Comparison of ENCODE assay signal across 17 mouse cellular contexts in genomic region chr1:178522389-178522788, GRCm38 (mm10). TPM values are rescaled to one million over a fixed set of nuclear protein-coding genes. Genes with fewer than 3 reads are reported as not detected.
A peak's percentile ranks its signal among the peaks of the same experiment; 100 is the strongest.
DNase-seq lines count a peak whose midpoint lies in the region; ATAC-seq and TF ChIP-seq lines count a peak whose summit lies in the region.
"Had no signal": no experiment of that assay in that cellular context is flagged by ENCODE, and none has a peak within 500 bp of the region (broad histone marks: within the 10 kb centered on the region; RNA-seq: fewer than 3 reads in every experiment).

No protein-coding gene starts in this region.

- DNase-seq in cerebellum, postnatal 14 days: peak; percentile 43 to 47
- DNase-seq in cerebellum, adult 8-10 months: no peak
- DNase-seq in heart, postnatal 0 days (ENCODE audit: low spot score): no peak
- no peak for DNase-seq in heart, embryonic 10.5 days (ENCODE audit: low spot score)
- DNase-seq in midbrain, embryonic 10.5 days (ENCODE audit: low spot score): no peak
- DNase-seq in lung, postnatal 14 days: no peak
- DNase-seq: adrenal gland, adult 8-10 months; cerebellum, adult 11 months; kidney, adult 2 months; kidney, postnatal 14 days; thymus, postnatal 4 days had no signal

- H3K27ac ChIP-seq in heart, postnatal 0 days (ENCODE audit: low read depth): no peak overlapping the region
- no peak overlapping the region for H3K27ac ChIP-seq in heart, embryonic 10.5 days
- H3K27ac ChIP-seq in midbrain, embryonic 13.5 days: no peak overlapping the region
- H3K27ac ChIP-seq in midbrain, embryonic 10.5 days (replicated peaks): no peak overlapping the region
- H3K27ac ChIP-seq: embryonic facial prominence, embryonic 12.5 days; heart, adult 2 months; liver, embryonic 15.5 days had no signal

- no peak overlapping the region for H3K4me3 ChIP-seq in heart, postnatal 0 days (ENCODE audit: low read depth, low read length)
- no peak overlapping the region for H3K4me3 ChIP-seq in heart, embryonic 10.5 days
- no peak overlapping the region for H3K4me3 ChIP-seq in midbrain, embryonic 13.5 days (replicated peaks)
- H3K4me3 ChIP-seq in midbrain, embryonic 10.5 days: no peak overlapping the region
- no peak overlapping the region for H3K4me3 ChIP-seq in myocyte
- H3K4me3 ChIP-seq: embryonic facial prominence, embryonic 12.5 days; heart, adult 2 months; liver, embryonic 15.5 days had no signal

- H3K36me3 ChIP-seq in heart, postnatal 0 days (replicated peaks; ENCODE audit: control insufficient read depth, insufficient read depth, low read length): no peaks in the 10 kb centered on the region
- no peaks in the 10 kb centered on the region for H3K36me3 ChIP-seq in heart, embryonic 10.5 days
- no peaks in the 10 kb centered on the region for H3K36me3 ChIP-seq in midbrain, embryonic 13.5 days
- H3K36me3 ChIP-seq in midbrain, embryonic 10.5 days: no peaks in the 10 kb centered on the region
- no peaks in the 10 kb centered on the region for H3K36me3 ChIP-seq in myocyte (ENCODE audit: control insufficient read depth, insufficient read depth)
- H3K36me3 ChIP-seq: embryonic facial prominence, embryonic 12.5 days; liver, embryonic 15.5 days had no signal

- no peak overlapping the region for H3K4me2 ChIP-seq in heart, postnatal 0 days (ENCODE audit: low read depth, low read length)
- no peak overlapping the region for H3K4me2 ChIP-seq in midbrain, embryonic 13.5 days (replicated peaks)
- peak overlapping the region; percentile 62 for H3K4me2 ChIP-seq in myocyte (ENCODE audit: low read depth)
- H3K4me2 ChIP-seq: embryonic facial prominence, embryonic 12.5 days; liver, embryonic 15.5 days had no signal

- WGBS in heart, postnatal 0 days: 58% methylated on average over 5 of the region's 5 CpGs
- WGBS in heart, embryonic 10.5 days: 83% methylated on average over 5 of the region's 5 CpGs
- WGBS in midbrain, embryonic 13.5 days: 51% methylated on average over 5 of the region's 5 CpGs
- 93% methylated on average over 5 of the region's 5 CpGs for WGBS in midbrain, embryonic 10.5 days

- H3K27me3 ChIP-seq in heart, postnatal 0 days (ENCODE audit: control insufficient read depth, insufficient read depth, low read length): no peaks in the 10 kb centered on the region
- H3K27me3 ChIP-seq in heart, embryonic 10.5 days (ENCODE audit: insufficient read depth, poor library complexity, severe bottlenecking): no peaks in the 10 kb centered on the region
- no peaks in the 10 kb centered on the region; the same call in 1 of the 2 replicates for H3K27me3 ChIP-seq in midbrain, embryonic 13.5 days
- peaks cover 2% of the 10 kb centered on the region for H3K27me3 ChIP-seq in midbrain, embryonic 10.5 days (ENCODE audit: low read depth, poor library complexity, severe bottlenecking)
- H3K27me3 ChIP-seq in myocyte (ENCODE audit: control insufficient read depth, insufficient read depth, insufficient read length): no peaks in the 10 kb centered on the region
- H3K27me3 ChIP-seq: embryonic facial prominence, embryonic 12.5 days had no signal

- ATAC-seq in heart, postnatal 0 days (ENCODE audit: insufficient read depth, low read depth): peak; percentile 34; the same call in 1 of the 2 replicates
- ATAC-seq in midbrain, embryonic 13.5 days: peak; percentile 59
- ATAC-seq: lung, postnatal 0 days had no signal

- H3ac ChIP-seq in myocyte (ENCODE audit: control insufficient read depth, insufficient read length): no peak overlapping the region

- no peak overlapping the region for H3K9ac ChIP-seq in heart, postnatal 0 days (replicated peaks; ENCODE audit: low read depth, low read length)
- no peak overlapping the region for H3K9ac ChIP-seq in midbrain, embryonic 13.5 days (replicated peaks)
- H3K9ac ChIP-seq: embryonic facial prominence, embryonic 12.5 days; liver, embryonic 15.5 days had no signal

- TF ChIP-seq CTCF in heart, postnatal 0 days (IDR thresholded peaks at IDR 0.05; ENCODE audit: low read depth): no peak

- 0 out of 2 replicates have a peak, but pooled peaks cover 4% of the 10 kb centered on the region for H3K4me1 ChIP-seq in heart, postnatal 0 days (ENCODE audit: control insufficient read depth, insufficient read depth)
- H3K4me1 ChIP-seq in heart, embryonic 10.5 days: peaks cover 9% of the 10 kb centered on the region; the same call in 1 of the 2 replicates
- H3K4me1 ChIP-seq in midbrain, embryonic 13.5 days (replicated peaks): peaks cover 2% of the 10 kb centered on the region
- H3K4me1 ChIP-seq in midbrain, embryonic 10.5 days: peaks cover 2% of the 10 kb centered on the region

- TF ChIP-seq POLR2A in myocyte (IDR thresholded peaks at IDR 0.05; ENCODE audit: insufficient read length, low read depth): no peak

- H3K9me3 ChIP-seq in heart, postnatal 0 days (replicated peaks; ENCODE audit: control insufficient read depth, low read length): no peaks in the 10 kb centered on the region
- H3K9me3 ChIP-seq in heart, embryonic 10.5 days: no peaks in the 10 kb centered on the region
- no peaks in the 10 kb centered on the region for H3K9me3 ChIP-seq in midbrain, embryonic 13.5 days
- no peaks in the 10 kb centered on the region for H3K9me3 ChIP-seq in midbrain, embryonic 10.5 days (replicated peaks)
- H3K9me3 ChIP-seq: embryonic facial prominence, embryonic 12.5 days; liver, embryonic 15.5 days had no signal

- no peaks in the 10 kb centered on the region for H3K79me2 ChIP-seq in myocyte (ENCODE audit: control insufficient read depth, insufficient read depth)

- TF ChIP-seq EP300 in heart, postnatal 0 days (IDR thresholded peaks at IDR 0.05; ENCODE audit: low read depth): no peak

TF ChIP-seq in myocyte, 11 proteins besides CTCF, POLR2A, EP300 and RAD21:
- no peak for TF ChIP-seq TCF12 (IDR thresholded peaks at IDR 0.05; ENCODE audit: insufficient read depth, poor library complexity, severe bottlenecking)
- TF ChIP-seq MYOG (IDR thresholded peaks at IDR 0.05; ENCODE audit: control insufficient read depth in 1 of 3, insufficient read depth in 1 of 3, insufficient read length in 2 of 3, low read depth in 2 of 3): no peak
- no peak for TF ChIP-seq MAX (IDR thresholded peaks at IDR 0.05; ENCODE audit: low read depth)
- TF ChIP-seq MYOD1 (IDR thresholded peaks at IDR 0.05; ENCODE audit: control insufficient read depth in 1 of 3, insufficient read length in 2 of 3, low read depth in 2 of 3): no peak
- TF ChIP-seq USF1 (IDR thresholded peaks at IDR 0.05; ENCODE audit: low read depth): no peak
- no peak for TF ChIP-seq E2F4 (IDR thresholded peaks at IDR 0.05; ENCODE audit: insufficient read depth)
- TF ChIP-seq POLR2AphosphoS2 (IDR thresholded peaks at IDR 0.05; ENCODE audit: insufficient read length, low read depth): no peak
TF ChIP-seq in myocyte: peak in this region for 0.

RNA-seq across cellular contexts. Expression of gene Kif26b, which starts 6.5 kb away (rescaled TPM):
- total RNA-seq in heart, postnatal 0 days (2014; rRNA removed; ENCODE audit: low replicate concordance): 19.8 and 23.8 TPM in 2 replicates
- 1.7 and 1.8 TPM in 2 replicates for polyA plus RNA-seq in heart, postnatal 0 days (2015; fragmentation: Nextera tagmentation; extraction: Ambion mirVana)
- polyA plus RNA-seq in heart, embryonic 10.5 days (2016; fragmentation: Nextera tagmentation; extraction: Ambion mirVana): 13.5 and 19.1 TPM in 2 replicates
- 5.4 and 5.7 TPM in 2 replicates for polyA plus RNA-seq in midbrain, embryonic 13.5 days (2015; fragmentation: Nextera tagmentation; extraction: Ambion mirVana)
- polyA plus RNA-seq in midbrain, embryonic 10.5 days (2016; fragmentation: Nextera tagmentation; extraction: Ambion mirVana): 3.3 and 4.3 TPM in 2 replicates
- 5.9 TPM for polyA plus RNA-seq in myocyte (2012; fragmentation: generic; extraction: Trizol)

Comparison
In these comparisons a context has a peak if more than half of its experiments do, and no peak if none do; other contexts are left out.
1. DNase-seq: peak in cerebellum, postnatal 14 days (2 of 2); none in cerebellum, adult 8-10 months (single experiment), heart, postnatal 0 days (single experiment), heart, embryonic 10.5 days (single experiment), midbrain, embryonic 10.5 days (single experiment) and lung, postnatal 14 days (single experiment).